Mouse (Mus musculus): ENCODE results near the gene Ins2. TPM values are rescaled to one million over a fixed set of nuclear protein-coding genes. Genes with fewer than 3 reads are reported as not detected.

The Ins2 gene
- polyA plus RNA-seq (2012; rRNA removed), result 15.8 and 29.4 TPM in 2 replicates

DNA sequence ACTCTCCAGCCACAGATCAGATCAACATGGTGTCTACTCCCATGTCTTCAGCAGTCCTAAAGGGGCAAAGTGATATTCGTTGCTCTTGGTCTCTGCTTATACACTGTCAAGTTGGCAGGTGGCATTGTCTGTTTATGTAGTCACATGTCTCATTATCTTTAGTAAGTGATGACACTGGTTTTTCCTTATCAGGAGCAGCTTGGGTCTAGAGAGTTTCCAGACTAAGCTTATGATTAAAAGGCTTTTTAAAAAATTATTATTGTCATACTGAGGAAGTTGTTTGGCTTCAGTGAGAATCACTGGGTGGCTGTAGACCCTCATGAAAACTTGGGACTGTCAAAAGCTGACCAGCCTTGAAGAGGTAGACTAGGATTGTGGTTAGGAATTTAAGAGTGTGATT, at the start of gene Ins2:
Ins2 (minus strand) TSS at position 101 of the 400 bp plus-strand sequence.
- Histone ChIP-seq H3K4me1 (ENCODE audit: control insufficient read depth, insufficient read depth, insufficient read length) (no peaks in the 10 kb centered on the region), H3K27ac (ENCODE audit: insufficient read depth, low read length) (no peak within 1 kb of the TSS), H3K4me3 (ENCODE audit: extremely low read depth, insufficient read depth, insufficient read length) (no peak within 1 kb of the TSS), H3K36me3 (ENCODE audit: control insufficient read depth, insufficient read depth, low read length) (no peaks in the 10 kb centered on the region), H3K27me3 (ENCODE audit: control insufficient read depth, insufficient read depth, low read length) (no peaks in the 10 kb centered on the region)
- no peak for DNase-seq (ENCODE audit: low read depth in 1 of 2, low spot score in 2 of 2)
- no peak for TF ChIP-seq CTCF (IDR thresholded peaks at IDR 0.05; ENCODE audit: extremely low read depth, insufficient read depth, insufficient read length, insufficient replicate concordance)
- TF ChIP-seq POLR2A (IDR thresholded peaks at IDR 0.05; ENCODE audit: low read depth, low read length), result no peak
- 79% methylated on average over 1 of the region's 1 CpGs for WGBS

- no peak for TF ChIP-seq POLR2A (IDR thresholded peaks at IDR 0.05; ENCODE audit: low read depth, low read length)
- TF ChIP-seq CTCF (IDR thresholded peaks at IDR 0.05; ENCODE audit: extremely low read depth, insufficient read depth, insufficient read length, insufficient replicate concordance), result no peak
- Histone ChIP-seq H3K27me3 (ENCODE audit: control insufficient read depth, insufficient read depth, low read length) (no peaks in the 10 kb centered on the region), H3K27ac (ENCODE audit: insufficient read depth, low read length) (no peak overlapping the region), H3K4me3 (ENCODE audit: extremely low read depth, insufficient read depth, insufficient read length) (no peak overlapping the region), H3K36me3 (ENCODE audit: control insufficient read depth, insufficient read depth, low read length) (no peaks in the 10 kb centered on the region), H3K4me1 (ENCODE audit: control insufficient read depth, insufficient read depth, insufficient read length) (no peaks in the 10 kb centered on the region)
- no peak for DNase-seq (ENCODE audit: low read depth in 1 of 2, low spot score in 2 of 2)
- 89% methylated on average over 1 of the region's 1 CpGs for WGBS
Observed at GRCm38 (mm10) chr7:142792650-142793275, 49.6 kb upstream of the Ins2 start.

DNA sequence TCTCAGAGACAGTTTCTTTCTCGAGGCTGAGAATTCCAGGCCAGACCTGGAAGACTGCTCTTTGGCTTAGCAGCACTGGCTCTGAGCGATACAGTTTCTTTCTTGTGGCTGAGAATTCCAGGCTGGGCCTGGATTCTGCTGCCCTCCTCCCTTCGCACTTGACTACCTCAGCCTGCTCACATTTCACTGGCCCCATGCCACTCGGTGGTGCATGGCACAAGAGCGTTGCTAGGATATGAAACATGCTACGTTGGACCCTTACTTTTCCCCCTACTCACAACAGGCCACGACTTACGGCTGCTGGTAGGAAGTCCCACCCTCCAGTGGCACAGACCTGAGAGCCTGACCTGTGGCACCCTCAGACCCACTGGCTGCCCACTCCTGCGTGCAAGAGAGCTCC, 46.5 kb upstream of the Ins2 start:
- DNase-seq (ENCODE audit: low read depth in 1 of 2, low spot score in 2 of 2), result no peak
- Histone ChIP-seq H3K27ac (ENCODE audit: insufficient read depth, low read length) (no peak overlapping the region), H3K4me1 (ENCODE audit: control insufficient read depth, insufficient read depth, insufficient read length) (no peaks in the 10 kb centered on the region), H3K27me3 (ENCODE audit: control insufficient read depth, insufficient read depth, low read length) (no peaks in the 10 kb centered on the region), H3K4me3 (ENCODE audit: extremely low read depth, insufficient read depth, insufficient read length) (no peak overlapping the region), H3K36me3 (ENCODE audit: control insufficient read depth, insufficient read depth, low read length) (no peaks in the 10 kb centered on the region)
- no peak for TF ChIP-seq CTCF (IDR thresholded peaks at IDR 0.05; ENCODE audit: extremely low read depth, insufficient read depth, insufficient read length, insufficient replicate concordance)
- TF ChIP-seq POLR2A (IDR thresholded peaks at IDR 0.05; ENCODE audit: low read depth, low read length), result no peak
- 79% methylated on average over 9 of the region's 9 CpGs for WGBS

- no peak overlapping the region for H3K27ac ChIP-seq (ENCODE audit: insufficient read depth, low read length)
- no peak for DNase-seq (ENCODE audit: low read depth in 1 of 2, low spot score in 2 of 2)
- H3K27me3 ChIP-seq (ENCODE audit: control insufficient read depth, insufficient read depth, low read length), result no peaks in the 10 kb centered on the region
- H3K4me3 ChIP-seq (ENCODE audit: extremely low read depth, insufficient read depth, insufficient read length), result no peak overlapping the region
- 13% methylated on average over 3 of the region's 3 CpGs for WGBS
- TF ChIP-seq POLR2A (IDR thresholded peaks at IDR 0.05; ENCODE audit: low read depth, low read length) (no peak), CTCF (IDR thresholded peaks at IDR 0.05; ENCODE audit: extremely low read depth, insufficient read depth, insufficient read length, insufficient replicate concordance) (no peak)
- H3K4me1 ChIP-seq (ENCODE audit: control insufficient read depth, insufficient read depth, insufficient read length), result no peaks in the 10 kb centered on the region
- no peaks in the 10 kb centered on the region for H3K36me3 ChIP-seq (ENCODE audit: control insufficient read depth, insufficient read depth, low read length)
Observed at GRCm38 (mm10) chr7:142737772-142738171, 5.4 kb downstream of the Ins2 start.

DNA sequence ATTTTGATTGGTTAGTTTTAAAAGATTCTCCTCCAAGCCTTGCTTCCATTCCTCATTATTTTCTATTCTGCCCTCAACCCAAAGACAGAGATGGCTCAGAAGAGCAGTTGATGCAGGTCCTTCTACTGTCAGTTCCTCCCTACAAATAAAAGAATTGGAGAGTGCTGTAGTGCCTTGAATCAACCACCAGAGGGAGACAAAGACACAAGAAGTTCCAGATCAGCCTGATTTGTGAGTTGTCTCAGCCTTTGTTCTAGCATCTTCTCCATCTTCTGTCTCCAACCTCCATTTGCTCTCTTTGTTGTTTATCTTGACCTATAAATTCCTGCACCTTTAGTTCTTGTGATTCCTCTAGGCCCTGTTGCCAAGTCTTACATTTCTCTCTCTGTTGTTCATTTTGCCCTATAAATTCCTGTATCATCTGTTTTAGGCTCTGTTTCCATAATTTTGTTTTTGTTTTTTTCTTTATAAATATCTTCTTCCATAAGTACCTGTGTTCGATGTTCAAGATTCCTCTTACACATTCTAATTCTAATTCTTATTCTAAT, 6.2 kb downstream of the Ins2 start:
- WGBS, result 66% methylated on average over 1 of the region's 1 CpGs
- TF ChIP-seq POLR2A (IDR thresholded peaks at IDR 0.05; ENCODE audit: low read depth, low read length) (no peak), CTCF (IDR thresholded peaks at IDR 0.05; ENCODE audit: extremely low read depth, insufficient read depth, insufficient read length, insufficient replicate concordance) (peak; percentile 25; the same call in 1 of the 2 replicates)

DNA sequence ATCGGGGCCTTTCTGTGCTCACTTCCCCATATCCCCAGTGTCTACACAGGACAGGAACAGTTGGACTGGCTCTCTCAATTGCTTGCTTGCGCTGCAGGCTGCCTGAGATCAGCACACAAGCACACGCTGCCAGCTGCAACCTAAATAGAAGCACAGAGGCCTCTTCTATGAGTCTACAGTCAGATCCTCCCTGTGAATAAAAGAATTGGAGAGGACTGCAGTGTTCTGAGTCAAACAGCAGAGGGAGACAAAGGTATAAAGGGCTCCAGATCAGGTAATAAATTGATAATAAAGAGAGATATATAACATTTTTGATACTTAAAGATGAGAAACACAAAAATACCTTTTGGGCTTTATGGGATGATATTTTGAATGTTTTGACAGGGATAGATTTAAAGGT, 17.2 kb downstream of the Ins2 start:
- TF ChIP-seq POLR2A (IDR thresholded peaks at IDR 0.05; ENCODE audit: low read depth, low read length) (no peak), CTCF (IDR thresholded peaks at IDR 0.05; ENCODE audit: extremely low read depth, insufficient read depth, insufficient read length, insufficient replicate concordance) (no peak)
- WGBS, result 60% methylated on average over 3 of the region's 3 CpGs
- no peak for DNase-seq (ENCODE audit: low read depth in 1 of 2, low spot score in 2 of 2)
- Histone ChIP-seq H3K4me1 (ENCODE audit: control insufficient read depth, insufficient read depth, insufficient read length) (no peaks in the 10 kb centered on the region), H3K27ac (ENCODE audit: insufficient read depth, low read length) (no peak overlapping the region), H3K27me3 (ENCODE audit: control insufficient read depth, insufficient read depth, low read length) (no peaks in the 10 kb centered on the region), H3K4me3 (ENCODE audit: extremely low read depth, insufficient read depth, insufficient read length) (no peak overlapping the region), H3K36me3 (ENCODE audit: control insufficient read depth, insufficient read depth, low read length) (no peaks in the 10 kb centered on the region)

More for the DNA sequence above, 6.2 kb downstream of the Ins2 start:
- no peaks in the 10 kb centered on the region for H3K27me3 ChIP-seq (ENCODE audit: control insufficient read depth, insufficient read depth, low read length)
- H3K36me3 ChIP-seq (ENCODE audit: control insufficient read depth, insufficient read depth, low read length), result no peaks in the 10 kb centered on the region
- no peak overlapping the region for H3K4me3 ChIP-seq (ENCODE audit: extremely low read depth, insufficient read depth, insufficient read length)
- no peak overlapping the region for H3K27ac ChIP-seq (ENCODE audit: insufficient read depth, low read length)
- DNase-seq (ENCODE audit: low read depth in 1 of 2, low spot score in 2 of 2), result peak in 1 of 2 experiments; percentile 25
- no peaks in the 10 kb centered on the region for H3K4me1 ChIP-seq (ENCODE audit: control insufficient read depth, insufficient read depth, insufficient read length)

DNA sequence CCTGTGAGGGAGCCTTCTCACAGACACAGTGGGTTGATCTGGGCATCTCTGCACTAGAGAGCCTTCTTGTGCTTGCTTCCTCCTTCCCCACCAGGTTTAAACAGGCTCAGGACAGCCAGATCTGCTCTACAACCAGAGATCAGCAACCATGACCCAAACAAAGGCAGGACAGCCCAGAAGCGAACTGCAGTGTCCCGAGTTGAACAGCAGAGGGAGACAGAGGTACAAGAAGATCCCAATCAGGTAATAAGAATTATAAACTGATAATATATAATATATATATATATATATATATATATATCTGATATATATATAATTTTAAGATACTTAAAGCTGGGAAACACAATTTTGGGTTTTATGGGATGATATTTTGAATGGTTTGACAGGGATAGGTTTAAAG, 22.5 kb downstream of the Ins2 start:
- no peak overlapping the region for H3K4me3 ChIP-seq (ENCODE audit: extremely low read depth, insufficient read depth, insufficient read length)
- H3K27ac ChIP-seq (ENCODE audit: insufficient read depth, low read length), result no peak overlapping the region
- no peaks in the 10 kb centered on the region for H3K36me3 ChIP-seq (ENCODE audit: control insufficient read depth, insufficient read depth, low read length)
- peak; percentile 60; the same call in 1 of the 2 replicates for TF ChIP-seq CTCF (IDR thresholded peaks at IDR 0.05; ENCODE audit: extremely low read depth, insufficient read depth, insufficient read length, insufficient replicate concordance)
- no peak for TF ChIP-seq POLR2A (IDR thresholded peaks at IDR 0.05; ENCODE audit: low read depth, low read length)
- H3K27me3 ChIP-seq (ENCODE audit: control insufficient read depth, insufficient read depth, low read length), result no peaks in the 10 kb centered on the region
- no peaks in the 10 kb centered on the region for H3K4me1 ChIP-seq (ENCODE audit: control insufficient read depth, insufficient read depth, insufficient read length)
- DNase-seq (ENCODE audit: low read depth in 1 of 2, low spot score in 2 of 2), result peak in 1 of 2 experiments; percentile 11
- WGBS, result 0% methylated on average over 2 of the region's 2 CpGs

All from spleen, adult 2 months (tissue).